Mouse (Mus musculus) MEL (cell line): ENCODE results near the gene Tmem269. TPM values are rescaled to one million over a fixed set of nuclear protein-coding genes. Genes with fewer than 3 reads are reported as not detected.
A peak's percentile ranks its signal among the peaks of the same experiment; 100 is the strongest.

Source experiments
- DNase-seq: peaks from one replicate; pipeline ENCODE4 v3.0.0; 2011; ENCODE audit warnings: low read depth, low spot score
- H3K27ac ChIP-seq: 2 replicates; pipeline ENCODE4 v1.5.1; 2012; ENCODE audit warnings: low read depth, mild to moderate bottlenecking, control low read depth, low read length, moderate library complexity; ENCODE audit not compliant: control insufficient read depth
- H3K27me3 ChIP-seq, 2 experiments: fragments of 150-350 bp in 1 of 2; sonication (generic) in 1 of 2; 2 replicates each; pipeline ENCODE4 v1.6.1; 2012; ENCODE audit warnings: low read length in 2 of 2, mild to moderate bottlenecking in 2 of 2, improper control_type of control experiment in 1 of 2, moderate library complexity in 1 of 2; ENCODE audit not compliant: insufficient read depth in 2 of 2, control insufficient read depth in 1 of 2
- H3K36me3 ChIP-seq, 2 experiments: 2 replicates each; pipeline ENCODE4 v1.6.1; 2012 to 2014; ENCODE audit warnings: low read length in 2 of 2, improper control_type of control experiment in 1 of 2, inconsistent platforms in 1 of 2, mild to moderate bottlenecking in 1 of 2; ENCODE audit not compliant: insufficient read depth in 2 of 2, control insufficient read depth in 1 of 2
- H3K4me1 ChIP-seq, 2 experiments: fragments of 150-350 bp in 1 of 2; sonication (generic) in 1 of 2; 2 replicates each; pipeline ENCODE4 v1.6.1; 2012; ENCODE audit warnings: low read length in 2 of 2, improper control_type of control experiment in 1 of 2, mild to moderate bottlenecking in 1 of 2; ENCODE audit not compliant: insufficient read depth in 2 of 2, control insufficient read depth in 1 of 2
- H3K4me3 ChIP-seq, 2 experiments: fragments of 150-350 bp in 1 of 2; sonication (generic) in 1 of 2; 2 replicates each; pipeline ENCODE4 v1.5.1; 2012; ENCODE audit warnings: low read depth in 2 of 2, low read length in 2 of 2, mild to moderate bottlenecking in 2 of 2, moderate library complexity in 2 of 2, control low read depth in 1 of 2, improper control_type of control experiment in 1 of 2; ENCODE audit not compliant: control insufficient read depth in 1 of 2, insufficient read depth in 1 of 2
- H3K79me2 ChIP-seq: 2 replicates; pipeline ENCODE4 v1.6.1; 2012; ENCODE audit warnings: mild to moderate bottlenecking, low read length, moderate library complexity; ENCODE audit not compliant: control insufficient read depth, poor library complexity, insufficient read depth
- H3K9ac ChIP-seq: 2 replicates; pipeline ENCODE4 v1.6.1; 2012; ENCODE audit warnings: low read depth, mild to moderate bottlenecking, control low read depth, low read length, moderate library complexity; ENCODE audit not compliant: control insufficient read depth, poor library complexity, severe bottlenecking
- H3K9me3 ChIP-seq: fragments of 150-350 bp; sonication (generic); replicated peaks from 2 replicates; pipeline ENCODE4 v1.6.1; 2012; ENCODE audit warnings: mild to moderate bottlenecking, low read length, improper control_type of control experiment, moderate library complexity; ENCODE audit not compliant: insufficient read depth
- E2F4 ChIP-seq: IDR thresholded peaks from 2 replicates; pipeline ENCODE4 v1.6.1; 2011; ENCODE audit warnings: low read depth, low read length, improper control_type of control experiment, borderline replicate concordance
- GABPA ChIP-seq: IDR thresholded peaks from 2 replicates; pipeline ENCODE4 v1.6.1; 2012; ENCODE audit warnings: low read depth, mild to moderate bottlenecking, inconsistent platforms, low read length, improper control_type of control experiment, moderate library complexity
- GATA1 ChIP-seq: IDR thresholded peaks from 2 replicates; pipeline ENCODE4 v1.6.1; 2011; ENCODE audit warnings: low read depth, low read length, improper control_type of control experiment
- HCFC1 ChIP-seq: IDR thresholded peaks from 2 replicates; pipeline ENCODE4 v1.6.1; 2012; ENCODE audit warnings: low read depth, mild to moderate bottlenecking, inconsistent platforms, low read length, improper control_type of control experiment, moderate library complexity
- KAT2A ChIP-seq: conservative IDR thresholded peaks from 2 replicates; pipeline ENCODE4 v1.6.1; 2012; ENCODE audit warnings: low read depth, low read length, improper control_type of control experiment, inconsistent platforms
- MAZ ChIP-seq: IDR thresholded peaks from 2 replicates; pipeline ENCODE4 v1.6.1; 2012; ENCODE audit warnings: low read depth, mild to moderate bottlenecking, inconsistent platforms, low read length, improper control_type of control experiment
- NELFE ChIP-seq: IDR thresholded peaks from 2 replicates; pipeline ENCODE4 v1.6.1; 2011; ENCODE audit warnings: low read depth, low read length, improper control_type of control experiment
- NRF1 ChIP-seq: IDR thresholded peaks from 2 replicates; pipeline ENCODE4 v1.6.1; 2014; ENCODE audit warnings: low read depth, mild to moderate bottlenecking, inconsistent platforms, low read length, improper control_type of control experiment, moderate library complexity; ENCODE audit not compliant: poor library complexity, insufficient read depth, severe bottlenecking
- POLR2A ChIP-seq, 2 experiments: IDR thresholded peaks; 2 replicates each; pipeline ENCODE4 v1.6.1; 2011 to 2012; ENCODE audit warnings: low read length in 2 of 2, mild to moderate bottlenecking in 2 of 2, control low read depth in 1 of 2, improper control_type of control experiment in 1 of 2, low read depth in 1 of 2, moderate library complexity in 1 of 2; ENCODE audit not compliant: control insufficient read depth in 1 of 2, insufficient read depth in 1 of 2, poor library complexity in 1 of 2
- RCOR1 ChIP-seq: IDR thresholded peaks from 2 replicates; pipeline ENCODE4 v1.6.1; 2012; ENCODE audit warnings: low read depth, mild to moderate bottlenecking, inconsistent platforms, low read length, improper control_type of control experiment
- SIN3A ChIP-seq: IDR thresholded peaks from 2 replicates; pipeline ENCODE4 v1.6.1; 2012; ENCODE audit warnings: low read length, improper control_type of control experiment, inconsistent platforms
- SMC3 ChIP-seq: IDR thresholded peaks from 2 replicates; pipeline ENCODE4 v1.6.1; 2011; ENCODE audit warnings: low read depth, low read length, improper control_type of control experiment
- ZMIZ1 ChIP-seq: IDR thresholded peaks from 2 replicates; pipeline ENCODE4 v1.6.1; 2012; ENCODE audit warnings: low read depth, mild to moderate bottlenecking, inconsistent platforms, low read length, improper control_type of control experiment, moderate library complexity
- ZNF384 ChIP-seq: IDR thresholded peaks from 2 replicates; pipeline ENCODE4 v1.6.1; 2012; ENCODE audit warnings: low read depth, mild to moderate bottlenecking, inconsistent platforms, low read length, improper control_type of control experiment
- polyA plus RNA-seq, 2 experiments: library from polyadenylated mRNA; stranded (reverse) in 1 of 2; unstranded in 1 of 2; fragments of >175 nt in 1 of 2; fragments of >200 nt in 1 of 2; gene quantifications; 2 replicates each; pipeline versions ENCODE4 v1.2.1 to v1.2.4; 2012; ENCODE audit warnings: low replicate concordance in 2 of 2, low read depth in 1 of 2; ENCODE audit not compliant: insufficient read length in 2 of 2, insufficient read depth in 1 of 2, missing spikeins in 1 of 2
- total RNA-seq: library from RNA; depleted of rRNA; stranded (reverse); fragments of 300-350 nt; gene quantifications from 2 replicates; pipeline ENCODE4 v1.2.3, GENCODE M21; 2012

Tmem269 gene
- total and polyA plus RNA-seq, 3 experiments = 0.07 TPM; not detected in 2

- Histone ChIP-seq H3K27ac (no peak overlapping the region), H3K27me3 (no peaks in the 10 kb centered on the region), H3K79me2 (peaks cover 5% of the 10 kb centered on the region; the same call in 1 of the 2 replicates), H3K9me3 (no peaks in the 10 kb centered on the region), H3K9ac (peak overlapping the region; percentile 88), H3K36me3 (peaks cover 0 to 44% of the 10 kb centered on the region in 2 experiments; a peak in 2 of 4 replicates), H3K4me1 (peaks cover 19 to 33% of the 10 kb centered on the region in 2 experiments), H3K4me3 (peak overlapping the region; percentile 84 to 88)
- no peak for DNase-seq
- TF ChIP-seq SIN3A (0 out of 2 replicates have a peak, but pooled peaks have one; percentile 14), KAT2A (no peak), ZNF384 (peak; percentile 52; the same call in 1 of the 2 replicates)
Observed at GRCm38 (mm10) chr4:119195582-119196320, 22.3 kb downstream of the Tmem269 start.

GRCm38 (mm10) chr4:119194909-119195581, 23.0 kb downstream of the Tmem269 start, which contains the start of gene Svbp:
TSS of gene Svbp (plus strand) at chr4:119195306.
- Histone ChIP-seq H3K9me3 (no peaks in the 10 kb centered on the region), H3K9ac (peak within 1 kb of the TSS; percentile 88), H3K4me3 (peak within 1 kb of the TSS; percentile 84 to 88), H3K36me3 (peaks cover 0 to 44% of the 10 kb centered on the region in 2 experiments; a peak in 2 of 4 replicates), H3K27me3 (no peaks in the 10 kb centered on the region), H3K4me1 (peaks cover 19 to 36% of the 10 kb centered on the region in 2 experiments), H3K27ac (peak within 1 kb of the TSS; percentile 100), H3K79me2 (peaks cover 5% of the 10 kb centered on the region; the same call in 1 of the 2 replicates)
- DNase-seq = peak; percentile 90
- no peak for TF ChIP-seq SMC3
- TF ChIP-seq HCFC1 = 0 out of 2 replicates have a peak, but pooled peaks have one; percentile 2
- peak; percentile 68; the same call in 1 of the 2 replicates for TF ChIP-seq ZMIZ1
- TF ChIP-seq E2F4 = no peak
- no peak for TF ChIP-seq GABPA
- peak; percentile 55; the same call in 1 of the 2 replicates for TF ChIP-seq GATA1
- TF ChIP-seq MAZ = peak; percentile 88; the same call in 1 of the 2 replicates
- TF ChIP-seq NELFE = peak; percentile 46; the same call in 1 of the 2 replicates
- peak; percentile 44; the same call in 1 of the 2 replicates for TF ChIP-seq SIN3A
- TF ChIP-seq POLR2A (IDR thresholded peaks at IDR 0.05; ENCODE audit: control insufficient read depth in 1 of 2, insufficient read depth in 1 of 2, low read depth in 1 of 2, low read length in 2 of 2, poor library complexity in 1 of 2) = peak; percentile 50 to 54; a peak in 2 of 4 replicates
- peak; percentile 87 for TF ChIP-seq NRF1
- peak; percentile 90 for TF ChIP-seq RCOR1
- TF ChIP-seq, all 39 proteins: peak for 9
